Mouse (Mus musculus) left cerebral cortex, adult 2 months (tissue): ENCODE measurements around the gene Slc34a2. TPM values are rescaled to one million over a fixed set of nuclear protein-coding genes. Genes with fewer than 3 reads are reported as not detected.

Source experiments
- DNase-seq, 2 experiments: peaks; one replicate each; pipeline ENCODE4 v3.0.0; 2021 to 2022; ENCODE audit warnings: low spot score in 2 of 2, mixed read lengths in 1 of 2; ENCODE audit errors: extremely low spot score in 1 of 2
- H3K27ac ChIP-seq: fragments of 200-600 bp; 2 replicates; pipeline ENCODE4 v1.8.1; 2022
- H3K4me3 ChIP-seq: fragments of 200-600 bp; 2 replicates; pipeline ENCODE4 v1.8.1; 2022
- CTCF ChIP-seq: fragments of 200-600 bp; IDR thresholded peaks from 2 replicates; pipeline ENCODE4 v1.8.1; 2022; ENCODE audit warnings: antibody characterized with exemption, mild to moderate bottlenecking, moderate library complexity
- intact Hi-C: fragments of 180-260 bp; cut with DNase I; formaldehyde crosslinking; loops from one replicate; pipeline ENCODE4 v1.15.1; 2025
- total RNA-seq, 2 experiments: library from RNA; stranded (reverse); gene quantifications; 2 replicates each; pipeline ENCODE4 v1.2.3; 2021

Slc34a2 gene
- total RNA-seq, 2 experiments from 2014 or later: not detected

GRCm38 (mm10) chr5:53003495-53003894, 34.4 kb upstream of the Slc34a2 start:
- no peak for DNase-seq
- H3K27ac ChIP-seq: no peak overlapping the region
- H3K4me3 ChIP-seq: no peak overlapping the region
- TF ChIP-seq CTCF: no peak
- intact Hi-C loops: loop anchor here (2.0 kb wide), 1 partner anchor 67 kb away; no protein-coding TSS in a partner anchor

- intact Hi-C loops: loop anchor here (2.0 kb wide), 1 partner anchor 67 kb away; no protein-coding TSS in a partner anchor
- DNase-seq: no peak
- H3K27ac ChIP-seq: no peak overlapping the region
- no peak for TF ChIP-seq CTCF
- H3K4me3 ChIP-seq: no peak overlapping the region
These were observed 33.9 kb upstream of the Slc34a2 start for GRCm38 (mm10) chr5:53003981-53004380.

GRCm38 (mm10) chr5:53009027-53009769, 28.7 kb upstream of the Slc34a2 start:
- no peak overlapping the region for H3K27ac ChIP-seq
- DNase-seq: no peak
- no peak overlapping the region for H3K4me3 ChIP-seq
- intact Hi-C loops: no loop called here
- no peak for TF ChIP-seq CTCF

- no peak for DNase-seq
- intact Hi-C loops: no loop called here
- no peak for TF ChIP-seq CTCF
- H3K27ac ChIP-seq: no peak overlapping the region
- H3K4me3 ChIP-seq: no peak overlapping the region
These were observed 28.1 kb upstream of the Slc34a2 start for GRCm38 (mm10) chr5:53009770-53010133.

GRCm38 (mm10) chr5:53011327-53011726, 26.6 kb upstream of the Slc34a2 start:
- intact Hi-C loops: no loop called here
- no peak for DNase-seq
- H3K27ac ChIP-seq: no peak overlapping the region
- TF ChIP-seq CTCF: no peak
- no peak overlapping the region for H3K4me3 ChIP-seq

GRCm38 (mm10) chr5:53016606-53017005, 21.3 kb upstream of the Slc34a2 start:
- no peak for TF ChIP-seq CTCF
- H3K27ac ChIP-seq: no peak overlapping the region
- no peak overlapping the region for H3K4me3 ChIP-seq
- DNase-seq: no peak
- intact Hi-C loops: no loop called here

GRCm38 (mm10) chr5:53018316-53018715, 19.6 kb upstream of the Slc34a2 start:
- no peak for DNase-seq
- Histone ChIP-seq H3K4me3 (no peak overlapping the region), H3K27ac (no peak overlapping the region)
- TF ChIP-seq CTCF: no peak
- intact Hi-C loops: no loop called here

- Histone ChIP-seq H3K27ac (no peak overlapping the region), H3K4me3 (no peak overlapping the region)
- DNase-seq: no peak
- no peak for TF ChIP-seq CTCF
- intact Hi-C loops: no loop called here
These were observed 14.4 kb upstream of the Slc34a2 start for GRCm38 (mm10) chr5:53023432-53023831.

- no peak overlapping the region for H3K4me3 ChIP-seq
- H3K27ac ChIP-seq: no peak overlapping the region
- DNase-seq: no peak
- intact Hi-C loops: no loop called here
- TF ChIP-seq CTCF: no peak
These were observed 14.0 kb upstream of the Slc34a2 start for GRCm38 (mm10) chr5:53023901-53024300.

GRCm38 (mm10) chr5:53025276-53025973, 12.5 kb upstream of the Slc34a2 start:
- intact Hi-C loops: no loop called here
- Histone ChIP-seq H3K4me3 (no peak overlapping the region), H3K27ac (no peak overlapping the region)
- DNase-seq: no peak
- no peak for TF ChIP-seq CTCF

- no peak overlapping the region for H3K4me3 ChIP-seq
- no peak for TF ChIP-seq CTCF
- intact Hi-C loops: no loop called here
- no peak overlapping the region for H3K27ac ChIP-seq
- no peak for DNase-seq
These were observed 6.5 kb upstream of the Slc34a2 start for GRCm38 (mm10) chr5:53031346-53031745.

GRCm38 (mm10) chr5:53042034-53042748, 4.3 kb downstream of the Slc34a2 start:
- no peak for TF ChIP-seq CTCF
- DNase-seq: no peak
- Histone ChIP-seq H3K4me3 (no peak overlapping the region), H3K27ac (no peak overlapping the region)
- intact Hi-C loops: no loop called here
